Mouse (Mus musculus): ENCODE measurements around the gene Arhgef28.

- TF ChIP-seq CTCF (IDR thresholded peaks at IDR 0.05; ENCODE audit: control insufficient read depth, insufficient read depth, insufficient read length) = no peak
- no peak for TF ChIP-seq USF1 (IDR thresholded peaks at IDR 0.05; ENCODE audit: low read depth)
- TF ChIP-seq MYOD1 (IDR thresholded peaks at IDR 0.05; ENCODE audit: control insufficient read depth, insufficient read length, low read depth) = no peak
Observed at GRCm38 (mm10) chr13:97947598-97947997, 258.6 kb downstream of the Arhgef28 start.

Measured in C2C12 (cell line).